Mouse (Mus musculus) adrenal gland, postnatal 4 days (tissue): ENCODE data around the gene Fnbp1. TPM values are rescaled to one million over a fixed set of nuclear protein-coding genes. Genes with fewer than 3 reads are reported as not detected.
A peak's percentile ranks its signal among the peaks of the same experiment; 100 is the strongest.

Experiments
- DNase-seq, 2 experiments: peaks; one replicate each; pipeline ENCODE4 v3.0.0; 2021 to 2022; ENCODE audit warnings: low spot score in 2 of 2, mixed read lengths in 2 of 2
- total RNA-seq, 2 experiments: library from RNA; stranded (reverse); gene quantifications; 2 replicates each; pipeline ENCODE4 v1.2.3; 2021

Gene Fnbp1
- total RNA-seq, 2 experiments from 2014 or later = 69.0 to 82.4 TPM

DNA sequence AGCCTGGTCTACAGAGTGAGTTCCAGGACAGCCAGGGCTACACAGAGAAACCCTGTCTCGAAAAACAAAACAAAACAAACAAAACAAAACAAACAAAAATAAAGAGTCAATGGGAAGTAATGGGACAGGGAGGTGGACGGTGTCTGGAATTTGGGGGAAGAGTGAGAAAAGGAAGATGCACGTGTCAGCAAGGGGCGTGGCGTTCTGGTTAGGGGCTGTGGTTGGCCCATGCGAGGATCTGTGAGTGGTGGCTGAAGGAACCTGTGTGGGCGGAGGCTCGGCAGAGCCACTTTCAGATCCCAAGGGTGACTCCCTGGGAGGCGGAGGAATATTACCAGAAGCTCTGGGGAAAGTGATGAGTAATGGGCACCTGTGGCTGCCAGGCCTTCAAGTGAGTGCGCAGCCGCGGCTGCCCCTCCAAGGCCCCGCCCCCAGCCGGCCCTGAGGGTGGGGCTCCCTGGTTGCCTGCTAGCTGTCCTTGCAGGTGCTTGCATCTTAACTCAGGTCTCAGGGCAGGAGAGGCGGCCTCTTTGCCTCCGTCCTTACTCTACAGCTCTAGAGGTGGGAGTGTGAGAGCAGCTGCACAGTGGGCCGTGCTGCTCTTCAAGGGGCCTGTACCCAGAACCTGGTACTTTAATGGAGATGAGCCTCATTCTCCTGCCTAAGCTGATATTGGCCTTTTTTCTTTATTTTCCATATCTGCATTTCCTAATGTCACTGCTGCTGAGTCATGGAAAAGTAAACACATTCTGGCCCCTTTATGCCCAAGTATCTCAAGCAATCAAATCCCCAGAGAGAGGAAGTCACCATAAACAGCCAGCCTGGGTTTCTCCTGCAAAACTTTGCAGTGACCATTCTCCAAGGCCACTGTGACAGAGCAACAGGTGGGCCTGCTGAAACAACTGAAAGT is 156.4 kb downstream of the Fnbp1 start:
- DNase-seq = peak in 1 of 2 experiments; percentile 55

- no peak for DNase-seq
These were observed 158.8 kb downstream of the Fnbp1 start for GRCm38 (mm10) chr2:30983024-30983423.

DNA sequence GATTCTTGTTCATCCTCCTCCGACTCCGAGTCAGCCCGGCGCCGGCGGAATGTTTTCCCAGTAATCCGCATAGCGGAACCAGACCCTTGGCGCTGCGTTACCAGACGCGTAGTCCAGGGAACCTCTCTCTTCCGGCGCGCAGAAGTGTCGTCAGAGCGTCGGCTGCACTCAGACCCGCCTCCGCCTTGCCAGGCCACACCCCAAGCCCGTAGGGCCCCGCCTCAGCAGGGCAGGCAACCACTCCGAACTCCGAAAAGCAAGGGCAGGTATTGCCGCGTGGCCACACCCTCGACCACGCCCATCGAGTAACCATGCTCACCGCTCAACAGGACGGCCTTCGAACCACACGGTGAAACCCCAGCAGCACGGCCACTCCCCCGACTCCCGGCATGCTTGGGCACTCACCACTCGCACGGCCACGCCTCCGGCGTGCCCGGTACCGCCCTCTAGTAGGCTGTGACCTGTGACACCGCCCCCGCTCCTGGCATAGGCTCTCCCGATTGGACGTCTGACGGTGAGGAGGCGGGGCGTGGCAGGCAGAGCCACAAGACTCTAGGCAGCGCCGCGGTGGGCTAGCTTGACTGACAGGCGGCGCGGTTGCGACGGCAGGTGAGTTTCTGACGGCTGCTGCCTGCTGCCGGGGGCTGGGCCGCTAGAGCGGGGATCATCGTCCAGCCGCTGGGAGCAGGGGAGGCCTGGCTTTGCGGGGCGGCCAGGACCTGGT is 159.9 kb downstream of the Fnbp1 start, which contains the start of the genes BC005624 and Usp20:
Gene BC005624 (minus strand): TSS at position 412 of the 724 bp plus-strand sequence.
Gene Usp20 (plus strand): TSS at position 490 of the 724 bp plus-strand sequence.
- DNase-seq = peak; percentile 91 to 98

Other genes with a start within 250 kb of the Fnbp1 start
- gene Ptges, start 212.1 kb downstream of the Fnbp1 start, total RNA-seq = 10 to 100 TPM; 14.6 to 16.9 TPM
- gene Tor1b, start 189.0 kb downstream of the Fnbp1 start, total RNA-seq = 10 to 100 TPM; 51.4 to 54.9 TPM
- gene Tor1a, start 174.1 kb downstream of the Fnbp1 start, total RNA-seq = 10 to 100 TPM; 45.1 to 47.1 TPM
- 10 to 100 TPM; 37.3 to 42.8 TPM for gene BC005624, start 159.8 kb downstream of the Fnbp1 start, total RNA-seq
- 10 to 100 TPM; 30.7 to 31.5 TPM for gene Usp20, start 159.7 kb downstream of the Fnbp1 start, total RNA-seq
- gene Gpr107, start 10.3 kb upstream of the Fnbp1 start, total RNA-seq = 10 to 100 TPM; 62.8 to 68.3 TPM
- gene Ncs1, start 103.8 kb upstream of the Fnbp1 start, total RNA-seq = 10 to 100 TPM in 1 of 2 experiments, 1 to 10 TPM in 1; 8.0 to 15.4 TPM
- gene Hmcn2, start 172.4 kb upstream of the Fnbp1 start, total RNA-seq = 1 to 10 TPM; 2.7 TPM